Mouse (Mus musculus): ENCODE measurements around the gene Ubap2l.

DNA sequence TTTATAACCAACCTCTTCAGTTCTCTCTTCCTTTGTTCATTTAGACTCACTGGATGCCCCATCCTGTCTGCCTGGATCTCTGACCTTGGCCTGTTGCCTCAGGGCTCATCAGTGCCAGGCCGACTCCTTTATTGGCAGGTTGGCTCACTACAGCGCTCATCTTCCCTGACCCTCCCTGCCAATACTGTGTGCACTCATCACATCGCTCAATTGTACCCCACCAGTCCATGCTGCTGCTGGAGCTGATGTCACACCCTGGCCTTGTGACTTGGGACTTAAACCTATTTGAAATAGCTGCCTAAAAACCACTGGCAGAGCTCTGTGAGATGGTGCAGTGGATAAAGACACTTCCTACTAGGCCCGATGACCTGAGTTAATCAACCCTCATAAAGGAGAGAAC lies 15.4 kb upstream of the Ubap2l start:
- TF ChIP-seq CTCF (IDR thresholded peaks at IDR 0.05; ENCODE audit: low read depth), result no peak
- TF ChIP-seq EP300 (IDR thresholded peaks at IDR 0.05; ENCODE audit: low read depth), result no peak
